Mouse (Mus musculus): ENCODE results near the gene Rab17.

Rab17 gene

GRCm38 (mm10) chr1:90969347-90969784 is at the start of gene Rab17:
Gene Rab17, minus strand, starts transcription at chr1:90969661.
- no peak for DNase-seq

DNA sequence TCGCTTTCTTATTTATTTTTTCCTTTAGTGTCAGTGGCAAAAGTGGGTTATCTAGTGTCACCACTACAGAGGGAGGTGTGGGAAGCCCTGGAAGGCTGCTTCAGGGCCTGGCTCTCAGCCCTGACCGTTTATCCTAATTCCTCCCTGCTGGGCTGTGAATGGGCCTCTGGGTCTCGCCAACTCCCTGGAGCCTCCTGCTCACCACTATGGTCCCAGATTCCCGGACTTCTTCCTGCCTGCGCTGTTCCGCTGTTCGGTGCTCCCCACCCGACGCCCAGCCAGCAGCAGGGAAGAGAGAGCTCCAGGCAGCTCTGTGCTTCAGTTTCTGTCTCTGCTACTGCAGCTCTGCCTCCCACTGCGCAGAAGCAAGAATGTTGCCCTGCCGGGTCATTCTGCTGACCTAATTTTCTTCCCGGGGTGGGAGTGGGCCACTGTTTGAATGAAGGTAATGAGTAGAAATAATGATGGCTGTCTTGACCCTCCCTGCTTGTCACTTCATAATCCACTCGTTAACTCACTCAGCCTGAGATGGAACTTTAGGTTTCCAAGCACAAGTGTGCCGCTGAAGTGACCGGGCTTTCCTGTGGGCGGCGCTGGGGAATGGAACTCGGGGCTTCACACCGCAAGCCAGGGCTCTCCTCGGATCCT is 47.8 kb upstream of the Rab17 start:
- DNase-seq = peak; percentile 14 to 16

DNA sequence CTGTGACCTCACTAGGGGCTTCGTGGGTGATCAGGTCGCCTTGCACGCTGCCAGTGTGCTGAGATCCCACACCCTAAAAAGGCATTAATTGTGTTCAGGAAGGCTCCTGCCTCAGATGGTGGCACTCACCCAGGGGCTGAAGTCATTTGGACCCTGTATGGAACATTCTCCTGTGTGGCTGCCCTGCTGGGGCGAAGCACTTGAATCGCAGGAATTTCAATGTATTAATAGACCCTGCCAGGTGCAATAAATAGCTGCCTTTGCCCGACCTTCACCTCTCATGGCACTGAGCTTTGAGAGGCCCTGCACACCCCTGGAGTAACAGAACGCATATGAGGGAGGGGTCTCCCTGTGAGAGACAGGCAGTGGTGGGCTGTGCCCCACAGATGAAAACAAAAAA is 46.1 kb upstream of the Rab17 start:
- DNase-seq = no peak

DNA sequence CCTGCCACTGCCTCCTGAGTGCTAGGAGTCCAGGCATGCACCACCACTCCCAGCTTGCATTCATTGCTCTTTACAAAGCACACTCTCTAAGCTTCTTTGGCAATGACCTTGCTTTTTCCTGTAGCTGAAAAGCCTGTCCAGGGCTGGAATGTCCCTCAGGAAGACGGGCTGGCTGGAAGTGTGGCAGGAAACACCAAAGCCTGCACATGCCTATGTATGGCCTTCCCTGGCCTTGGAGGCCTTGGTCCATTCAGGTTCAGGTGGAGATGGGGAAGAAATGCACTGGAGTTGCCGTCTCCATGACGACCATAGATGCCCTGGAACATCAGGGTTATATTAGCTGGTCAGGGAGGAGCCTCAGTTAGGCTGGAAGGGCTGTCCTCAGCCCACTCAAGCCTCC is 44.3 kb upstream of the Rab17 start:
- no peak for DNase-seq

GRCm38 (mm10) chr1:91011336-91011735 is 41.9 kb upstream of the Rab17 start:
- DNase-seq = no peak

DNA sequence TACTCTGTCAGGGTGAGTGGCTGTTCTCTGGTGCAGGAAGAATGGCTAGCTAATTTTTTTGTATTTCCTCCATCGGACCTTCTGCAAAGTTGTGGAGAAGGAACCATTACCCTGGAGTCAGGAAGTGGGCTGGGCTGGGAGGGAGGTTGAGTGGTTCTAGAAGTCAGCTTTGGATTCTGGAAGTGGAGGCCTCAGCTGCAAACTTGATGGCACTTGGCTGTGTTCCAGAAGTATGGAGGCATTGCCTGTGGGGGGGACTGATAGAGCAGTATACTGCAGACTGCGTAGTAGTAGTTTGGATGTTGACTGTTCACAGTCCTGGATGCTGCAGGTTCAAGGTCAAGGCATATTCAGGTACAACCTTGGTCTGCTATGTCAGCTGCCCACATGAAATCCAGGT is 41.3 kb upstream of the Rab17 start:
- DNase-seq = no peak

GRCm38 (mm10) chr1:91010216-91010615 is 40.8 kb upstream of the Rab17 start:
- no peak for DNase-seq

DNA sequence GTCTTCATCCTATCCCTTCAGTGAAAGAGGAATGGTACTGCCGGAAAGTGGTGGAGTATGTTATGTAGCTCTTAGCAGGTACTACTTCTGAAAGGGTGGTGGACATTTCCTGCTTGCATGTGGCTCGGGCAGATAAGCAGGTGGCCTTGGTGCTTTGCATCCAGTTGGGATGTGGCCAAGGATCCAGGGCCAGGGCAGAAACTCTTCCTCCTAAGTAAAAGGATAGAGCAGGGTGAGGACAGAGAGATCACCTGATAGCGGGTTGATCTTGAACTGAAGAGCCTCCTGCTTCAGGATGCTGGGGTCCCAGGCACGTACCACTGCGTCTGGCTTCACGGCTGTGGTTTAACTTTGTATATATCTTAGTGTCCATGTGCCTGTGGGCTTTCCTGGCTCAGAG is 39.8 kb upstream of the Rab17 start:
- DNase-seq = no peak

DNA sequence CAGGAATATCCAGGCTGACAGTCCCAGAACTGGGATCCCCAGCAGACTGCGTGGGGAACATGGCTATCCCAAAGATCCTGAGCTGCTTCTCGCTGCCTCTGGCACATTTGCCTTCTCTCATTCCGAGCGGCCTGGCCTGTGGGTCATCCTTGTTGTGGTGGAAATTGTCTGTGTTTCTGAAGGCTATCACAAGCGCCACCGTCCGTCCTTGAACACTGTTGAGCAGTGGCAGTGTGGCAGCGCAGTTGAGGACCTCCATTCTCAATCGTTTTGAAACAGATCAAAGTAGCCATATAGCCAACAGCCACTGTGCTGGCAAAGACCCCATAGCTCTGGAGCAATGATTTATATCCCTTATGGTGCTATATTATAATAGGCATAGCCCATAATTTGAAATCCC is 39.3 kb upstream of the Rab17 start:
- no peak for DNase-seq

DNA sequence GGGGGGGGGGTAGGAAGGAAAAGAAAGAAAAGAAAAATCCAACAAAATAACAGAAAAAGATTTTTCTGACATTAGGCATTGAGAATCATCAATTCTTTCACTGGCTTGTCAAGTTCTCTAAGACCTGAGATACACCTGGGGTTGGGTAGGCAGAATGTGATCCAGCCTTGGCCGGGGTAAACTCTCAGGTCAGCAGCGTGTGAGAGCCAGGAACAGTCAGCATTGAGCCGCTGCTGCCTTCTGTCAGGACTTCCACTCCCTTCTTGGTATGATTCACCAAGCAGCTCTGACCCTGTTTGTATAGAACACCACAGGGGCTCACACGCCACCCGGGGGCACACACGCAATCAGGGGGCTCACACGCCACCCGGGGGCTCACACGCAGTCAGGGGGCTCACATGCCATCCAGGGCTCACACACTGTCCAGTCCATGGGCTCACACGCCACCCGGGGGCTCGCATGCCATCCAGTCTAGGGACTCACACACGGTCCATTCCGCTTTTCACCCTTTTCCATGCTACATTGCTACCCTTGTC is 38.8 kb upstream of the Rab17 start:
- DNase-seq = no peak

- no peak for DNase-seq
Observed at GRCm38 (mm10) chr1:91006708-91007107, 37.2 kb upstream of the Rab17 start.

GRCm38 (mm10) chr1:91006037-91006436 is 36.6 kb upstream of the Rab17 start:
- DNase-seq = no peak

GRCm38 (mm10) chr1:91003522-91004253 is 34.2 kb upstream of the Rab17 start:
- DNase-seq = no peak

DNA sequence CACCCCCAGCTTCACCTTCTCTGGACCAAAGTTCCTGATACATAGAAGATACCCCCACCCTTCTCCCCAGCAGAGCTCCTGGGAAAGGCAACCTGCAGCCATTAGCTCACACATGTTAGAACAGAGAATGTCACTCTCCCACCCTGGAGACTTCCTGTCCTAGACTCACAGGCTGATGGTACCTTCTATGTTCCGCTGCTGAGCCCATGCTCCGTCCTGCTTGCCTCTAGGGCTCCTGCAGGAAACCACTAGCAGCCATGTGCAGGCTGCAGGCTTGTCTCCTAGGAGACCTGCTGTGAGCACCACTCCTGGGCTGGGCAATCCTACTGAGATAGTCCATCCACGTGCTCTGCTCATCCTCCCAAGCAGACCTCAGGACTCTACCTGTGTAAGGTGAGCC is 33.2 kb upstream of the Rab17 start:
- DNase-seq = no peak

- no peak for DNase-seq
Observed at GRCm38 (mm10) chr1:91001871-91002539, 32.5 kb upstream of the Rab17 start.

DNA sequence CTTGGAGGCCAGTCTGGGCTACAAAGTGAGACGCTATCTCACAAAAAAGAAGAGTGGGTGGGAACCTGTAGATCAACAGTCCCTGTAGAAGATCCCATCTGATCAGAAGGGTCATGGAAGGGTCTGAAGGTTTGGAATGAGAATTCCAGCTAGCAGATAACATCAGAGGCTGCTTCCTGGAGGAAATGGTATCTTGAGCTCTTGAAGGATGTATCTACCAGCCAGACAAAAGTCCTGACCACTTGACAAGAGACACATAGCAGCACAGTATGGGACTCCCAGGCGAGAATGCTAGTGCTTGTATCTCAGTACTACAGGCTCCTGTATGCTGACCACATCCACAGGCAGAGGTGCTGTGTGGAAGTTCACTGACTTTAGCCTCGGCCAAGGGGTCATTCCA is 31.6 kb upstream of the Rab17 start:
- no peak for DNase-seq

- DNase-seq = no peak
Observed at GRCm38 (mm10) chr1:90999911-91000601, 30.6 kb upstream of the Rab17 start.

DNA sequence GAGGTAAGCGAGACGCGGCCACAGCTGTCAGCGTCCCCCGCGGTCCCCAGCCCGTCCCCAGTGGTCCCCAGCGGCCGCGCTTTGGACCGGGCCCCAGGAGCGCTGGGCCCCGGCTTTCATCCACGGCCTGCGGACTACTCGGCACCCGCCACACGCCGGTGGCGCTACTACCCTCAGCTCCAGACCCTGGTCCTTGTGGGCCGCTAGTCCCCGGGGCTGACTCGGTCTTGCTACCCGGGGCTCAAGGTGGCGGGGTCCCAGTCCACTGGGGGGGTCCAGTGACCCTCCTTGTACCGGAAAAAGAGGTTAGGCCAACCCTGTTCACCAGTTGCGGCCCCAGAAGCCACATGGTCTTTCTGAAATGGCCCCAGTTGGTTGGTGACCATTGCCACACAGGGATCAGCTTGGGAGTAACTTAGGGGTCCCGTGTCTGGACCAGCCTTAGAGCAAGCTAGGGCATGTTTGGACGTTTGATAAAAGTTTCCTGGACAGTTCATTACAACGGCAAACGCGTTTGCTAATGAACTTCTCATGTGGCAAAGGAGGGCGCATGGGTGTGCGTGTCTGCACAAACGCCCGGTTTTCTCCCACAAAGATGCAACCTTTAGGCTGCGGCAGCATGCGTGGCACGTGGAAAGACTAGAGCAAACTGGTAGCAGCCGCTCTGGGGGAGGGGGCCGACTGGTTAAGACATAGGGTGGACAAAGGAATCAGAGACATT is 29.6 kb upstream of the Rab17 start:
- DNase-seq = no peak

DNA sequence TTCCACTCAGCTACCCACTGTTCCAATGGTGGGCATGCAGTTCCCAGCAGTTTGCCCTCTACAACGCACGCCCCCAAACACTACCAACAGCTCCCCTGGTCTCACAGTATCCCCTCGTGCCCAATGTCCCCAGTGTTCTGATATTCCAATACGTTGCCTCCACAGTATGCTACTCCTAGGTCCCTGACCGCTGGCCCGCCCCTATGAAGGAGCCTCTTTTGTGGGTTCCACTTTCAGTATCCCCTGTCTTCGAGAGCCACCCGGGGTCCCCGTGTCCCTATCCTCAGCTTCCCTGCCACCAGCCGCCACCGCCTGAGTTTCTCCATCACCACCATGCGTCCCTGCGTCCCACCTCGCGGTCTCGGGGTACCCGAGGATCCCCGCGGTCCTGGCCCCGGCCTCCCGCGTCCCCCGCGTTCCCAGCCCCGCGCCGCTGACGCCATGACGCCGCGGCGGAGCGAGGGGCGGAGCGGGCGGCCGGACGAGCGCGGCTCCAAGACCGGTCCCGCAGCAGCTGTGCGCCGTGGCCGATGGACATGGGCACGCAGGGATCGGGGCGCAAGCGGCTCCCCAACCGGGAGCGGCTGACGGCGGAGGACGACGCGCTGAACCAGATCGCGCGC is 28.9 kb upstream of the Rab17 start, which contains the start of gene Lrrfip1:
Gene Lrrfip1, plus strand, starts transcription at position 470 of the 623 bp plus-strand sequence.
- DNase-seq = peak; percentile 20 to 61

GRCm38 (mm10) chr1:90997641-90998040 is 28.2 kb upstream of the Rab17 start:
- no peak for DNase-seq

- DNase-seq = no peak
Observed at GRCm38 (mm10) chr1:90997136-90997535, 27.7 kb upstream of the Rab17 start.

DNA sequence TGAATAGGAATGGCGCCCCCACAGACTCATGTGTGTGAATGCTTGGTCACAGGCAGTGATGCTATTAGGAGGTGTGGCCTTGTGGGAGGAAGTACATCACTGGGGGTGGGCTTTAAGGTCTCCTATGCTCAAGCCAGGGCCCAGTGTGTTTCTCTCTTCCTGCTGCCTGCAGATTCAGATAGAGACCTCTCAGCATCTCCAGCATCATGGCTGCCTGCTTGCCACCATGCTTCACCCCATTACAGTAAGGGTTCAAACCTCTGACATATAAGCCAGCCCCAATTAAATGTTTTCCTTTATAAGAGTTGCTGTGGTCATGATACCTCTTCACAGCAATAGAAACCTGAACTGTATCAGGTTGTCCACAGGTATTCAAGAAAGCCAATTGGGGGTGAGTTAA is 26.5 kb upstream of the Rab17 start:
- DNase-seq = no peak
